Mouse (Mus musculus): Measurements from ENCODE around the gene Swi5. TPM values are rescaled to one million over a fixed set of nuclear protein-coding genes. Genes with fewer than 3 reads are reported as not detected.

Gene Swi5
- polyA plus RNA-seq, 1 experiment from 2014 or later, result 488 TPM

GRCm38 (mm10) chr2:32319586-32320580, 32.0 kb upstream of the Swi5 start:
- H3K27ac ChIP-seq, result peak overlapping the region; percentile 30
- WGBS, result 54% methylated on average over 9 of the region's 9 CpGs
- no peaks in the 10 kb centered on the region for H3K9me3 ChIP-seq
- H3K4me3 ChIP-seq, result 0 out of 2 replicates have a peak overlapping the region, but pooled peaks have one; percentile 6
- peak; percentile 65 for DNase-seq (ENCODE audit: low spot score)
- no peaks in the 10 kb centered on the region; the same call in 1 of the 2 replicates for H3K36me3 ChIP-seq
- H3K27me3 ChIP-seq (ENCODE audit: insufficient read depth, poor library complexity, severe bottlenecking), result peaks cover 53% of the 10 kb centered on the region
- peaks cover 67% of the 10 kb centered on the region for H3K4me1 ChIP-seq (replicated peaks)

GRCm38 (mm10) chr2:32318709-32319585, 31.1 kb upstream of the Swi5 start:
- Histone ChIP-seq H3K36me3 (no peaks in the 10 kb centered on the region; the same call in 1 of the 2 replicates), H3K27me3 (ENCODE audit: insufficient read depth, poor library complexity, severe bottlenecking) (peaks cover 59% of the 10 kb centered on the region), H3K9me3 (no peaks in the 10 kb centered on the region), H3K4me3 (peak overlapping the region; percentile 51), H3K4me1 (replicated peaks) (peaks cover 70% of the 10 kb centered on the region), H3K27ac (peak overlapping the region; percentile 88)
- DNase-seq (ENCODE audit: low spot score), result no peak
- WGBS, result 71% methylated on average over 14 of the region's 14 CpGs

GRCm38 (mm10) chr2:32317791-32318417, 30.0 kb upstream of the Swi5 start:
- peak; percentile 82 for DNase-seq (ENCODE audit: low spot score)
- peak overlapping the region; percentile 88 for H3K27ac ChIP-seq
- H3K4me3 ChIP-seq, result peak overlapping the region; percentile 51
- H3K9me3 ChIP-seq, result no peaks in the 10 kb centered on the region
- 8% methylated on average over 19 of the region's 19 CpGs for WGBS
- peaks cover 64% of the 10 kb centered on the region for H3K4me1 ChIP-seq (replicated peaks)
- no peaks in the 10 kb centered on the region for H3K36me3 ChIP-seq
- H3K27me3 ChIP-seq (ENCODE audit: insufficient read depth, poor library complexity, severe bottlenecking), result peaks cover 70% of the 10 kb centered on the region

GRCm38 (mm10) chr2:32316887-32317656, 29.2 kb upstream of the Swi5 start:
- H3K9me3 ChIP-seq, result no peaks in the 10 kb centered on the region
- peak overlapping the region; percentile 88 for H3K27ac ChIP-seq
- H3K4me3 ChIP-seq, result peak overlapping the region; percentile 51; the same call in 1 of the 2 replicates
- H3K27me3 ChIP-seq (ENCODE audit: insufficient read depth, poor library complexity, severe bottlenecking), result peaks cover 77% of the 10 kb centered on the region
- DNase-seq (ENCODE audit: low spot score), result peak; percentile 56
- H3K36me3 ChIP-seq, result no peaks in the 10 kb centered on the region
- H3K4me1 ChIP-seq (replicated peaks), result peaks cover 69% of the 10 kb centered on the region
- 70% methylated on average over 20 of the region's 20 CpGs for WGBS

- peak overlapping the region; percentile 88 for H3K27ac ChIP-seq
- H3K36me3 ChIP-seq, result no peaks in the 10 kb centered on the region
- H3K27me3 ChIP-seq (ENCODE audit: insufficient read depth, poor library complexity, severe bottlenecking), result peaks cover 82% of the 10 kb centered on the region
- peaks cover 75% of the 10 kb centered on the region for H3K4me1 ChIP-seq (replicated peaks)
- DNase-seq (ENCODE audit: low spot score), result peak; percentile 32
- no peaks in the 10 kb centered on the region for H3K9me3 ChIP-seq
- H3K4me3 ChIP-seq, result no peak overlapping the region
- 29% methylated on average over 8 of the region's 8 CpGs for WGBS
These were observed 27.9 kb upstream of the Swi5 start for GRCm38 (mm10) chr2:32315751-32316150.

- Histone ChIP-seq H3K9me3 (no peaks in the 10 kb centered on the region), H3K27me3 (ENCODE audit: insufficient read depth, poor library complexity, severe bottlenecking) (peaks cover 88% of the 10 kb centered on the region), H3K4me1 (replicated peaks) (peaks cover 75% of the 10 kb centered on the region), H3K36me3 (peaks cover 5% of the 10 kb centered on the region), H3K27ac (peak overlapping the region; percentile 88), H3K4me3 (no peak overlapping the region)
- 90% methylated on average over 14 of the region's 14 CpGs for WGBS
- DNase-seq (ENCODE audit: low spot score), result no peak
These were observed 27.0 kb upstream of the Swi5 start for GRCm38 (mm10) chr2:32314831-32315230.

- H3K9me3 ChIP-seq, result no peaks in the 10 kb centered on the region
- H3K4me1 ChIP-seq (replicated peaks), result peaks cover 66% of the 10 kb centered on the region
These were observed 24.6 kb upstream of the Swi5 start for GRCm38 (mm10) chr2:32312318-32312964.

GRCm38 (mm10) chr2:32311443-32312317, 23.8 kb upstream of the Swi5 start:
- Histone ChIP-seq H3K27me3 (ENCODE audit: insufficient read depth, poor library complexity, severe bottlenecking) (peaks cover 64% of the 10 kb centered on the region), H3K36me3 (peaks cover 35% of the 10 kb centered on the region), H3K4me1 (replicated peaks) (peaks cover 61% of the 10 kb centered on the region), H3K4me3 (peak overlapping the region; percentile 78), H3K9me3 (no peaks in the 10 kb centered on the region), H3K27ac (peak overlapping the region; percentile 87)
- no peak for DNase-seq (ENCODE audit: low spot score)
- whole genome bisulfite sequencing, result 9% methylated on average over 41 of the region's 42 CpGs

More at GRCm38 (mm10) chr2:32312318-32312964, 24.6 kb upstream of the Swi5 start:
- H3K36me3 ChIP-seq, result peaks cover 27% of the 10 kb centered on the region
- H3K27me3 ChIP-seq (ENCODE audit: insufficient read depth, poor library complexity, severe bottlenecking), result peaks cover 71% of the 10 kb centered on the region
- 1% methylated on average over 56 of the region's 56 CpGs for WGBS
- H3K4me3 ChIP-seq, result peak overlapping the region; percentile 78
- DNase-seq (ENCODE audit: low spot score), result peak; percentile 93
- H3K27ac ChIP-seq, result peak overlapping the region; percentile 87

GRCm38 (mm10) chr2:32310096-32310845, 22.4 kb upstream of the Swi5 start:
- Histone ChIP-seq H3K4me3 (peak overlapping the region; percentile 78; the same call in 1 of the 2 replicates), H3K27ac (no peak overlapping the region), H3K9me3 (no peaks in the 10 kb centered on the region), H3K36me3 (peaks cover 49% of the 10 kb centered on the region), H3K4me1 (replicated peaks) (peaks cover 50% of the 10 kb centered on the region), H3K27me3 (ENCODE audit: insufficient read depth, poor library complexity, severe bottlenecking) (peaks cover 50% of the 10 kb centered on the region)
- WGBS, result 85% methylated on average over 18 of the region's 18 CpGs
- no peak for DNase-seq (ENCODE audit: low spot score)

- Histone ChIP-seq H3K4me3 (no peak overlapping the region), H3K4me1 (replicated peaks) (peaks cover 49% of the 10 kb centered on the region), H3K27ac (0 out of 2 replicates have a peak overlapping the region, but pooled peaks have one; percentile 29), H3K36me3 (peaks cover 61% of the 10 kb centered on the region), H3K9me3 (no peaks in the 10 kb centered on the region), H3K27me3 (ENCODE audit: insufficient read depth, poor library complexity, severe bottlenecking) (peaks cover 41% of the 10 kb centered on the region)
- DNase-seq (ENCODE audit: low spot score), result no peak
- 87% methylated on average over 16 of the region's 16 CpGs for WGBS
These were observed 21.1 kb upstream of the Swi5 start for GRCm38 (mm10) chr2:32308870-32309568.
